Mouse (Mus musculus): Measurements from ENCODE around the gene Ndufa11. TPM values are rescaled to one million over a fixed set of nuclear protein-coding genes. Genes with fewer than 3 reads are reported as not detected.

Gene Ndufa11
- polyA plus RNA-seq, 1 experiment from 2014 or later: 281 TPM

- Histone ChIP-seq H3K4me2 (ENCODE audit: low read depth, low read length) (peak overlapping the region; percentile 52), H3K4me3 (ENCODE audit: low read depth, low read length) (no peak overlapping the region), H3K36me3 (replicated peaks; ENCODE audit: insufficient read depth, low read length) (no peaks in the 10 kb centered on the region), H3K27ac (ENCODE audit: low read depth) (no peak overlapping the region), H3K27me3 (ENCODE audit: insufficient read depth, low read length) (peaks cover 71% of the 10 kb centered on the region), H3K9ac (replicated peaks) (no peak overlapping the region; the same call in 1 of the 2 replicates), H3K4me1 (ENCODE audit: insufficient read depth) (peaks cover 22% of the 10 kb centered on the region), H3K9me3 (ENCODE audit: low read length) (no peaks in the 10 kb centered on the region)
- WGBS (ENCODE audit: insufficient replicate concordance): 10% methylated on average over 36 of the region's 36 CpGs
- DNase-seq (no peak), ATAC-seq (no peak)
- TF ChIP-seq EP300 (IDR thresholded peaks at IDR 0.05; ENCODE audit: low read depth) (no peak), CTCF (IDR thresholded peaks at IDR 0.05; ENCODE audit: low read depth) (no peak)
Observed at GRCm38 (mm10) chr17:56754271-56755185, 37.0 kb downstream of the Ndufa11 start.

- Histone ChIP-seq H3K4me1 (ENCODE audit: insufficient read depth) (peaks cover 30% of the 10 kb centered on the region), H3K9me3 (ENCODE audit: low read length) (no peaks in the 10 kb centered on the region), H3K36me3 (replicated peaks; ENCODE audit: insufficient read depth, low read length) (no peaks in the 10 kb centered on the region), H3K4me3 (ENCODE audit: low read depth, low read length) (peak overlapping the region; percentile 54), H3K9ac (replicated peaks) (peak overlapping the region; percentile 65), H3K27ac (ENCODE audit: low read depth) (no peak overlapping the region), H3K27me3 (ENCODE audit: insufficient read depth, low read length) (peaks cover 61% of the 10 kb centered on the region), H3K4me2 (ENCODE audit: low read depth, low read length) (peak overlapping the region; percentile 92)
- ATAC-seq: peak; percentile 14
- 2% methylated on average over 40 of the region's 51 CpGs for WGBS (ENCODE audit: insufficient replicate concordance)
- DNase-seq: peak; percentile 55
- TF ChIP-seq CTCF (IDR thresholded peaks at IDR 0.05; ENCODE audit: low read depth) (peak; percentile 55), EP300 (IDR thresholded peaks at IDR 0.05; ENCODE audit: low read depth) (no peak)
Observed at GRCm38 (mm10) chr17:56756703-56757399, 39.3 kb downstream of the Ndufa11 start.

GRCm38 (mm10) chr17:56757416-56758123, 40.0 kb downstream of the Ndufa11 start, which contains the start of gene Nrtn:
Nrtn (minus strand) TSS chr17:56757530.
- H3K9me3 ChIP-seq (ENCODE audit: low read length): no peaks in the 10 kb centered on the region
- peak; percentile 71 for ATAC-seq
- H3K9ac ChIP-seq (replicated peaks): peak within 1 kb of the TSS; percentile 65
- peaks cover 36% of the 10 kb centered on the region for H3K4me1 ChIP-seq (ENCODE audit: insufficient read depth)
- H3K27ac ChIP-seq (ENCODE audit: low read depth): 0 out of 2 replicates have a peak within 1 kb of the TSS, but pooled peaks have one; percentile 11
- peak within 1 kb of the TSS; percentile 92 for H3K4me2 ChIP-seq (ENCODE audit: low read depth, low read length)
- peaks cover 54% of the 10 kb centered on the region for H3K27me3 ChIP-seq (ENCODE audit: insufficient read depth, low read length)
- H3K36me3 ChIP-seq (replicated peaks; ENCODE audit: insufficient read depth, low read length): no peaks in the 10 kb centered on the region
- peak; percentile 91 for DNase-seq
- TF ChIP-seq EP300 (IDR thresholded peaks at IDR 0.05; ENCODE audit: low read depth) (no peak), CTCF (IDR thresholded peaks at IDR 0.05; ENCODE audit: low read depth) (0 out of 2 replicates have a peak, but pooled peaks have one; percentile 1)
- WGBS (ENCODE audit: insufficient replicate concordance): 0% methylated on average over 22 of the region's 48 CpGs
- H3K4me3 ChIP-seq (ENCODE audit: low read depth, low read length): peak within 1 kb of the TSS; percentile 54

GRCm38 (mm10) chr17:56758132-56758531, 40.6 kb downstream of the Ndufa11 start:
- ATAC-seq (peak; percentile 37), DNase-seq (peak; percentile 88)
- Histone ChIP-seq H3K27ac (ENCODE audit: low read depth) (0 out of 2 replicates have a peak overlapping the region, but pooled peaks have one; percentile 11), H3K4me2 (ENCODE audit: low read depth, low read length) (peak overlapping the region; percentile 92), H3K4me3 (ENCODE audit: low read depth, low read length) (no peak overlapping the region), H3K9ac (replicated peaks) (no peak overlapping the region), H3K9me3 (ENCODE audit: low read length) (no peaks in the 10 kb centered on the region), H3K36me3 (replicated peaks; ENCODE audit: insufficient read depth, low read length) (no peaks in the 10 kb centered on the region), H3K4me1 (ENCODE audit: insufficient read depth) (peaks cover 42% of the 10 kb centered on the region), H3K27me3 (ENCODE audit: insufficient read depth, low read length) (peaks cover 48% of the 10 kb centered on the region)
- WGBS (ENCODE audit: insufficient replicate concordance): 11% methylated on average over 12 of the region's 12 CpGs
- peak; percentile 71 for TF ChIP-seq CTCF (IDR thresholded peaks at IDR 0.05; ENCODE audit: low read depth)
- no peak for TF ChIP-seq EP300 (IDR thresholded peaks at IDR 0.05; ENCODE audit: low read depth)

GRCm38 (mm10) chr17:56759261-56759660, 41.7 kb downstream of the Ndufa11 start:
- Histone ChIP-seq H3K4me1 (ENCODE audit: insufficient read depth) (peaks cover 48% of the 10 kb centered on the region), H3K27ac (ENCODE audit: low read depth) (no peak overlapping the region), H3K27me3 (ENCODE audit: insufficient read depth, low read length) (peaks cover 37% of the 10 kb centered on the region), H3K9me3 (ENCODE audit: low read length) (no peaks in the 10 kb centered on the region), H3K36me3 (replicated peaks; ENCODE audit: insufficient read depth, low read length) (no peaks in the 10 kb centered on the region), H3K9ac (replicated peaks) (no peak overlapping the region), H3K4me3 (ENCODE audit: low read depth, low read length) (no peak overlapping the region), H3K4me2 (ENCODE audit: low read depth, low read length) (no peak overlapping the region)
- 71% methylated on average over 7 of the region's 7 CpGs for WGBS (ENCODE audit: insufficient replicate concordance)
- DNase-seq (no peak), ATAC-seq (no peak)
- TF ChIP-seq CTCF (IDR thresholded peaks at IDR 0.05; ENCODE audit: low read depth): no peak
